Mouse (Mus musculus): Measurements from ENCODE around the gene Wdr83.

GRCm38 (mm10) chr8:85027922-85028321 lies 53.2 kb downstream of the Wdr83 start:
- no peak for TF ChIP-seq POLR2A (IDR thresholded peaks at IDR 0.05; ENCODE audit: low read depth, low read length)
- no peak for TF ChIP-seq CTCF (IDR thresholded peaks at IDR 0.05; ENCODE audit: extremely low read depth, insufficient read length, insufficient replicate concordance, low read depth, low read length)

All from small intestine, adult 2 months (tissue).